Mouse (Mus musculus) frontal cortex, adult (tissue): Measurements from ENCODE around the gene Gm43064.
"Not testable (repeated sequence)": the region's sequence is repeated elsewhere in the genome, so short reads cannot be mapped to it uniquely, and the experiment has no call there.

Source experiments
- ATAC-seq: cut with Nextera tagmentation; 2 replicates; pipeline ENCODE4 v1.9.2; 2017; ENCODE audit warnings: mild to moderate bottlenecking, moderate library complexity, mixed read lengths; ENCODE audit not compliant: low TSS enrichment

Gm43064 gene

GRCm38 (mm10) chr3:103799507-103799906 lies 9.9 kb upstream of the Gm43064 start:
- no peak for ATAC-seq

GRCm38 (mm10) chr3:103801631-103802531 lies 7.5 kb upstream of the Gm43064 start:
- peak; percentile 89 for ATAC-seq

GRCm38 (mm10) chr3:103802861-103803260 lies 6.5 kb upstream of the Gm43064 start:
- ATAC-seq = no peak

- ATAC-seq = no peak
Observed at GRCm38 (mm10) chr3:103805671-103806070, 3.7 kb upstream of the Gm43064 start.

GRCm38 (mm10) chr3:103809799-103810150 lies 402 bp downstream of the Gm43064 start:
- no peak; the same call in 1 of the 2 replicates for ATAC-seq

GRCm38 (mm10) chr3:103810967-103811366 lies 1.6 kb downstream of the Gm43064 start:
- ATAC-seq = no peak

- no peak for ATAC-seq
Observed at GRCm38 (mm10) chr3:103827548-103827947, 18.2 kb downstream of the Gm43064 start.

GRCm38 (mm10) chr3:103829036-103829435 lies 19.7 kb downstream of the Gm43064 start:
- ATAC-seq = no peak

- not testable (repeated sequence) for ATAC-seq
Observed at GRCm38 (mm10) chr3:103830681-103831080, 21.3 kb downstream of the Gm43064 start.

- no peak for ATAC-seq
Observed at GRCm38 (mm10) chr3:103831146-103831545, 21.8 kb downstream of the Gm43064 start.

- no peak for ATAC-seq
Observed at GRCm38 (mm10) chr3:103832426-103832825, 23.1 kb downstream of the Gm43064 start, which contains the start of gene Bcl2l15. Gene Bcl2l15 (plus strand): TSS chr3:103832601.

- ATAC-seq = no peak
Observed at GRCm38 (mm10) chr3:103834001-103834400, 24.6 kb downstream of the Gm43064 start.

- ATAC-seq = no peak
Observed at GRCm38 (mm10) chr3:103835272-103835950, 26.0 kb downstream of the Gm43064 start.

GRCm38 (mm10) chr3:103835951-103836310 lies 26.6 kb downstream of the Gm43064 start:
- no peak for ATAC-seq

GRCm38 (mm10) chr3:103836453-103836852 lies 27.1 kb downstream of the Gm43064 start:
- no peak for ATAC-seq

- no peak for ATAC-seq
Observed at GRCm38 (mm10) chr3:103839711-103840110, 30.3 kb downstream of the Gm43064 start.

GRCm38 (mm10) chr3:103840195-103840594 lies 30.8 kb downstream of the Gm43064 start:
- not testable (repeated sequence) for ATAC-seq

GRCm38 (mm10) chr3:103840946-103841345 lies 31.6 kb downstream of the Gm43064 start:
- ATAC-seq = not testable (repeated sequence)

- ATAC-seq = 0 out of 2 replicates have a peak, but pooled peaks have one; percentile 27
Observed at GRCm38 (mm10) chr3:103850644-103851363, 41.4 kb downstream of the Gm43064 start.

- ATAC-seq = no peak
Observed at GRCm38 (mm10) chr3:103851481-103851880, 42.1 kb downstream of the Gm43064 start.

GRCm38 (mm10) chr3:103851882-103852281 lies 42.5 kb downstream of the Gm43064 start:
- ATAC-seq = no peak
